Mouse (Mus musculus) liver, embryonic 14.5 days (tissue): ENCODE measurements around the gene 4930562C15Rik.

Experiments used
- CTCF ChIP-seq: IDR thresholded peaks from 2 replicates; pipeline ENCODE4 v1.5.1; 2016; ENCODE audit warnings: antibody characterized with exemption, low read depth, control low read depth
- EP300 ChIP-seq: IDR thresholded peaks from 2 replicates; pipeline ENCODE4 v1.6.1; 2016; ENCODE audit warnings: antibody characterized with exemption, low read depth

- TF ChIP-seq CTCF, result no peak
- no peak for TF ChIP-seq EP300
Measured at GRCm38 (mm10) chr16:4881400-4882351, 46.5 kb downstream of the 4930562C15Rik start.
